Mouse (Mus musculus) layer of hippocampus, adult 8-10 months (tissue): ENCODE measurements at regions not wholly inside any gene's neighbourhood (a gene's known extent, or its start where the extent isn't known, plus 50 kb on each side); places are given as distances from the start of the nearest gene placed in this dataset.

ENCODE experiments used
- DNase-seq, 2 experiments: peaks; one replicate each; pipeline ENCODE4 v3.0.0; 2022; ENCODE audit warnings: low spot score in 2 of 2

GRCm38 (mm10) chr2:115511612-115512525 lies 69.6 kb upstream of the BC052040 start:
- DNase-seq, result no peak

DNA sequence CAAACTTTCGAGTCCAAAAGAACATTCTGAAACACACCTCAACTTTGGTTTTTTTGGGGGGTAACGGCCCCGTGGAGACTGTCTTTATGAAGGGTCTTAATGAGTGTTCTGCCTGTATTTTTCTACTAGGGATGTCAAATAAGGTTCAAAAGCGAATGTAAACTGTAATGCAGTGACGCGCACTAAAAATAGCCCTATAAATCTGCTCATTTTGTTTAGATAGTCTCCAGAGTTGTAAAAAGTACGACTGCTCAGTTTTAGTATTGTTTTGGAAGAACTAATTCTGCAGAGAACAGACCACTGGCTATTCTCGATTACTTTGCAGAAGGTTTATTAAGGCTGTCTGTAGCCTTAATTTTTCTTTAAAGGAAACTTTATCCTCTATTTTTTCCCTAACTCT lies 68.6 kb upstream of the BC052040 start:
- DNase-seq, result no peak

DNA sequence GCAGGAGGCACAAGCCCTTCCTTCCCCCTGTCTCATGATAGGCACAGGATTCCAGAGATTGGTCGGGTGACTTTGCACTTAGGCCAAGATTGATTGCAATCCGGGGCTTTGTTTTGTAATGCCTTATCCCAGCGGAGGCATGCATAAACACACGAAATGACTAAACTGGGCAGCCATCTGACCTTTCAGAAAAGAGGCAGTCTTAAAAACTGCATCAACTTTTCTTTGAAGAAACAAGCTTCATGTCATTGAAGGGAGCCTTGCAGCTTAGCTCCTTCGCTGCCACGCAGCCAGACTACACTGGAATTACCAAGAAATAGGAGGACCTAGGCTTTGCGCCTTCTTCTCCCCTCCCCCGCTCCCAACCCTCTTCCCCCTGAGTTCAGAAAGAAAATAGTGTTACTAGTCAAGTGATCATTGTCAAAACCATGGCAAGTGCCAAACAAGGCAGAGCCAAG lies 67.7 kb upstream of the BC052040 start:
- DNase-seq, result peak in 1 of 2 experiments; percentile 6

DNA sequence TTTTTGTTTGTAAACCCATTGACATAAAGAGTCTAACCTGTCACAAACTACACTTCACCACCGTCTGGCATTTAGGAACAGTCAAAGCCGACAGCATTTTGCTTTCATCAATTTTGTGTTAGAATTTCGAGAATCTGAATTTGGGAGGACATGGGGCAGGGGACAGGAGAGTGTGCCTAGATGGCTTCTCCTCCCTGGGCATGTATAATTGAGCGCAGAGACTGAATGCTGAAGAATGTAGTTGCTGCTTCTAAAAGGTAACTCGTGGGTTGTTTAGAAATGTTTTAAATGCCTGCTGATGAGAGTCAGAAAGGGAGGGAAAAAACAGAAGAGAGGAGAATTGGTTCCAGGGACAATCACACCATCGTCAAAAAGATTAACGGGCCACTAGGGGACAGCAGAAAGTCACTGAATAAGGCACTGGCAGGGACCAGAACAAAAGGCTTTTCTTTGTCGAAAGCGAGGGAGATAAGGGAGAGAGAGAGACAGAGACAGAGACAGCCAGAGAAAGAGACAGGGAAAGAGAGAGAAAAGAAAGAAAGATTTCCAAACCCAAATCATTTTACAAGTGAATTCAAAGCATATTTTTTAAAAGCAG lies 66.6 kb upstream of the BC052040 start:
- peak; percentile 3 to 25 for DNase-seq

GRCm38 (mm10) chr2:115515470-115515869 lies 66.0 kb upstream of the BC052040 start:
- no peak for DNase-seq

- no peak for DNase-seq
Observed at GRCm38 (mm10) chr2:115516824-115517223, 64.7 kb upstream of the BC052040 start.

GRCm38 (mm10) chr2:115519974-115520373 lies 61.5 kb upstream of the BC052040 start:
- DNase-seq, result no peak

GRCm38 (mm10) chr2:115520413-115521139 lies 60.9 kb upstream of the BC052040 start:
- DNase-seq, result no peak

DNA sequence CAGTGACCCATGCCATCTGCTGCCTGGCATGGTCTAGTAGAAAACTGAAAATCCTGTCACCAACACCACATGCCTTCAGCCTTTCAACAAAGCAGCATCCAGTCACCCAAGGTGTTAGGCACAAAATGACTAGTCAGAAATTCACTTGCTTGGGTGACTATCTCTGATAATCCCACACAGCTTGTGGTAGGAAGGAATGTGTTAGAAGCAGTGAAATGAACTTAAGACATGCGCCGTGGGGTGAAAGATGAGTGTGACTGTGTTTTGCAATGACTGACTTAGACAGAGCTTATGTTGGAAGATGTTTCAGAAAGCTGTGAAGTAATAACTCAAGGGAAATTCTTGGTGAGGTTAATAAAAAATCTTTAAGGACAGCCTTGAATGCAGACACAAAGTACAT lies 51.6 kb upstream of the BC052040 start:
- no peak for DNase-seq
